Mouse (Mus musculus) lung, embryonic 14.5 days (tissue): ENCODE measurements around the gene Fgfr2. TPM values are rescaled to one million over a fixed set of nuclear protein-coding genes. Genes with fewer than 3 reads are reported as not detected.

ENCODE experiments used
- ATAC-seq: fragments of 200-750 bp; cut with Nextera tagmentation; 2 replicates; pipeline ENCODE4 v1.8.0; 2017; ENCODE audit warnings: mild to moderate bottlenecking, moderate TSS enrichment, moderate library complexity; ENCODE audit not compliant: insufficient read depth
- DNase-seq: peaks from one replicate; pipeline ENCODE4 v3.0.0-alpha.2; 2015
- H3K27ac ChIP-seq: fragments of 300-500 bp; sonication (generic); 2 replicates; pipeline ENCODE4 v1.5.1; 2014; ENCODE audit warnings: low read depth, mild to moderate bottlenecking, moderate library complexity
- H3K27me3 ChIP-seq: fragments of 300-500 bp; sonication (generic); 2 replicates; pipeline ENCODE4 v1.6.1; 2014; ENCODE audit warnings: low read length, control low read depth; ENCODE audit not compliant: insufficient read depth
- H3K36me3 ChIP-seq: fragments of 300-500 bp; sonication (generic); 2 replicates; pipeline ENCODE4 v1.6.1; 2014; ENCODE audit warnings: control low read depth; ENCODE audit not compliant: insufficient read depth
- H3K4me1 ChIP-seq: fragments of 300-500 bp; sonication (generic); 2 replicates; pipeline ENCODE4 v1.6.1; 2014; ENCODE audit warnings: antibody characterized with exemption, control low read depth; ENCODE audit not compliant: insufficient read depth
- H3K4me2 ChIP-seq: fragments of 300-500 bp; sonication (generic); 2 replicates; pipeline ENCODE4 v1.6.1; 2014; ENCODE audit warnings: mild to moderate bottlenecking
- H3K4me3 ChIP-seq: fragments of 300-500 bp; sonication (generic); 2 replicates; pipeline ENCODE4 v1.5.1; 2014; ENCODE audit warnings: low read depth, low read length
- H3K9ac ChIP-seq: fragments of 300-500 bp; sonication (generic); 2 replicates; pipeline ENCODE4 v1.6.1; 2014
- H3K9me3 ChIP-seq: fragments of 300-500 bp; sonication (generic); 2 replicates; pipeline ENCODE4 v1.6.1; 2016; ENCODE audit warnings: low read depth, low read length, control low read depth
- CTCF ChIP-seq: IDR thresholded peaks from 2 replicates; pipeline ENCODE4 v1.5.1; 2016; ENCODE audit warnings: antibody characterized with exemption, low read depth
- WGBS: fragments of 180-500 bp; shearing (Covaris S2); extraction: QIAGEN DNeasy Blood & Tissue Kit; methylation state at CpG from one replicate; pipeline ENCODE4 v1.1.7; 2014; 5-methylcytosine and 5-hydroxymethylcytosine counted together
- polyA plus RNA-seq: library from polyadenylated mRNA; unstranded; fragments of >200 nt; fragmentation: Nextera tagmentation; extraction: Ambion mirVana; gene quantifications from 2 replicates; pipeline ENCODE4 v1.2.1, GENCODE M21; 2014

Fgfr2 gene
- polyA plus RNA-seq, 1 experiment from 2014 or later: 179 TPM

DNA sequence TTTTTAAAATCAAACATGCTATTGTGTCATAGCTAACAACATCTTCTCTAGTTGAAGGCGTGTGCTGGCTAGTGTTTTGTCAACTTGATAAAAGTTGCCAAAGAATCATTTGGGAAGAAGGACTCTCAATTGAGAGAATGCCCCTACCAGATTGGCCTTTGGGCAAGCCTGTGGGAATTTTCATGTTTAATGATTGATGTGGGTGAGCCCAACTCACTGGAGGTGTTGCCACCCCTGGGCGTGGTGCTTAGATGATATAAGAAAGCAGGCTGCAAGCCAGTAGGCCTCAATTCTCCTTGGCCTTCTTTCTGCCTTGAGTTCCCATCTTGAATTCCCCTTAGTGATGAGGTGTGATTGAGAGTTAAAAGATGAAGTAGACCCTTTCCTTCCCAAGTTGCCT is 145.2 kb downstream of the Fgfr2 start:
- no peaks in the 10 kb centered on the region for H3K27me3 ChIP-seq
- ATAC-seq: no peak
- no peak overlapping the region for H3K27ac ChIP-seq
- no peak overlapping the region for H3K4me3 ChIP-seq
- H3K4me2 ChIP-seq: no peak overlapping the region
- H3K9me3 ChIP-seq: no peaks in the 10 kb centered on the region
- H3K9ac ChIP-seq: no peak overlapping the region
- DNase-seq: no peak
- no peaks in the 10 kb centered on the region for H3K4me1 ChIP-seq
- 99% methylated on average over 2 of the region's 2 CpGs for WGBS
- H3K36me3 ChIP-seq: peaks cover 52% of the 10 kb centered on the region
- TF ChIP-seq CTCF: no peak

DNA sequence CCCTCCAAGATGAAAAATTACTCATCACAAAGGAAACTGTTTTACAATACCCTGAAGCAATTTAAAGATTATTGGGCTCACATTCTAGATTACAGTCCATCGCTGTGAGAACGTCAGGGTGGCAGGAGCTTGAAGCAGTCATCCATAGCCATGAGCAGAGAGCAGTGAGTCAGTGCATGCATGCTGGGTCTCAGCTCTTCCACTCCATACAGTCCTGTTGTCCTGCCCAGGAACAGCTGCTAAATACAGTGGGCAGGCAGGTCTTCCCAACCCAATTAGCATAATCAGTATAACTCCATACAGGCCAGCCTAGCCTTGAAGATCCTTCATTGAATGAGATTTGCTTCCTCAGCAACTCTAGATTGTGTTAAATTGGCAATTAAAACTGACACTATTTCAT is 147.1 kb downstream of the Fgfr2 start:
- Histone ChIP-seq H3K36me3 (peaks cover 41% of the 10 kb centered on the region), H3K9me3 (no peaks in the 10 kb centered on the region), H3K27ac (no peak overlapping the region), H3K9ac (no peak overlapping the region), H3K4me1 (no peaks in the 10 kb centered on the region), H3K4me3 (no peak overlapping the region), H3K27me3 (no peaks in the 10 kb centered on the region), H3K4me2 (no peak overlapping the region)
- no peak for ATAC-seq
- 83% methylated on average over 2 of the region's 2 CpGs for WGBS
- TF ChIP-seq CTCF: no peak
- no peak for DNase-seq

DNA sequence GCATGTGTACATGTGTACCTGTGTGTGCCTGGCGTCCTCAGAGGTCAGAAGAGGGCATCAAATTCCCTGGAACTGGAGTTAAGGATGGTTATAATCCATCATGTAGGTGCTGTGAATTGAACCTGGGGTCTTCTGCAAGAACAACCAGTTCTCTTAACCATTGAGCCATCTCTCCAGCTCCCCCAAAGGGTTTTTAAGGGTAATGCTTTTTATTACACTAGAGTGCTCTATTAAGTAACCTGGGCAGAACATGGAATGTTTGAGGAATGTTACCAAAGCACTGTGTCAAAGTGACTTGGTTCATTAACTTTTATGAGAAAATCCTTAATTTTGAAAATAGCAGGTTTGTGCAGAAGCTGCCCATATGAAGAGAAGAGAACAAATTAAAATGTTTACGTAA is 151.1 kb downstream of the Fgfr2 start:
- 87% methylated on average over 2 of the region's 2 CpGs for WGBS
- no peaks in the 10 kb centered on the region for H3K27me3 ChIP-seq
- no peak overlapping the region for H3K4me2 ChIP-seq
- DNase-seq: no peak
- no peak for ATAC-seq
- H3K36me3 ChIP-seq: peaks cover 41% of the 10 kb centered on the region
- no peak overlapping the region for H3K27ac ChIP-seq
- H3K9me3 ChIP-seq: no peaks in the 10 kb centered on the region
- peak; percentile 16; the same call in 1 of the 2 replicates for TF ChIP-seq CTCF
- H3K9ac ChIP-seq: no peak overlapping the region
- H3K4me1 ChIP-seq: no peaks in the 10 kb centered on the region
- no peak overlapping the region for H3K4me3 ChIP-seq

DNA sequence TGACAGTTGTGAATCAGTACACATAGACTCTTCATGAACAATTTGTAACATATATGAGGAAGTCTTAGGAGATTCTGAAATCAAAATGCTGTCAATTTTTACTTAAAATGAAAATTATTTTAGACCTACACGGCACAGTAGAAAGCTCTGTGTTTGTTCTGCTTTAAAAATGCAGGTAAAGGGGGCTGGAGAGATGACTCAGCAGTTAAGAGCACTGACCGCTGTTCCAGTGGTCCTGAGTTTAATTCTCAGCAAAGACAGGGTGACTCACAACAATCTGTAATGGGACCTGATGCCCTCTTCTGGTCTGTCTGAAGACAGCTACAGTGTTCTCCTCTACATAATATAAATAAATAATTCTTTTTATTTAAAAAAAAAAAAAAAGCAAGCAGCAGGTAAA is 157.4 kb downstream of the Fgfr2 start:
- no peaks in the 10 kb centered on the region for H3K27me3 ChIP-seq
- ATAC-seq (no peak), DNase-seq (no peak)
- H3K4me1 ChIP-seq: no peaks in the 10 kb centered on the region
- H3K36me3 ChIP-seq: peaks cover 15% of the 10 kb centered on the region; the same call in 1 of the 2 replicates
- no peak overlapping the region for H3K4me3 ChIP-seq
- H3K9me3 ChIP-seq: no peaks in the 10 kb centered on the region
- WGBS: 75% methylated on average over 2 of the region's 2 CpGs
- H3K27ac ChIP-seq: no peak overlapping the region
- no peak for TF ChIP-seq CTCF
- H3K4me2 ChIP-seq: no peak overlapping the region
- no peak overlapping the region for H3K9ac ChIP-seq

DNA sequence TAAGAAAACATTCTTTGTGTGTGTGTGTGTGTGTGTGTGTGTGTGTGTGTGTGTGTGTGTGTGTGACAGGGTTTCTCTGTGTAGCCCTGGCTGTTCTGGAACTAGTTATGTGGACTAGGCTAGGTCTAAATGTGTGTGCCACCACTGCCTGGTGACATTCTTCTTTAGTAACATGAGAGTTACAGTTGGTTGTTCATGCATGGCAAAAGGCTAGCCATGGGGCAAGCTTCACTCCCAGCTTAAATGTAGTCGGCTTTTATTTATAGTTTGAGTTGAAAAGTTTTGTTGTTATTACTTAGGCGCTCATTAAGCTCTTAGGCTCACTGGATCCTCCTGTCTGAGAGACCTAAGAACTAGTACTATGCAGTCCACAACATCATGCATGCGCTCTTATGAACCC is 158.8 kb downstream of the Fgfr2 start:
- H3K36me3 ChIP-seq: peaks cover 14% of the 10 kb centered on the region; the same call in 1 of the 2 replicates
- WGBS: 76% methylated on average over 3 of the region's 3 CpGs
- TF ChIP-seq CTCF: no peak
- H3K27ac ChIP-seq: no peak overlapping the region
- DNase-seq (no peak), ATAC-seq (no peak)
- H3K27me3 ChIP-seq: no peaks in the 10 kb centered on the region
- no peak overlapping the region for H3K4me3 ChIP-seq
- H3K9ac ChIP-seq: no peak overlapping the region
- no peak overlapping the region for H3K4me2 ChIP-seq
- H3K9me3 ChIP-seq: no peaks in the 10 kb centered on the region
- no peaks in the 10 kb centered on the region for H3K4me1 ChIP-seq

DNA sequence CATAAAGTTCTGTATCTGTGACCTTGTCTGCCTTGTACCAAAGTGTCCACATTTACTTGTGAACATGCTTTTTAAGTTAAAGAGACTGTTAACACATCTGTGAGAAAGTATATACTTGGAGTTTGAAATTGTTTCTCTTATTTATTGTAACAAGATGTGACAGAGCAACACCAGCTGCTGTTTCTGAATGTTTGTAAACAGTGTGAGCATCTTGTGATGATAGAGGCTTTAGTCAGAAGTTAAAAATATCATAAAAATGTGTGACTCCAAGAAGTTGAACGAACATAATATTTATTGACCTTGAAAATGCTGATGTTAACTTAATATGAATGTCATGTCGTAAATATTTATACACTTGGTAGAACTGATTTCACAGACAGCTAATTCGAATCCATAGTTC is 172.5 kb downstream of the Fgfr2 start:
- no peaks in the 10 kb centered on the region for H3K9me3 ChIP-seq
- H3K4me1 ChIP-seq: peaks cover 7% of the 10 kb centered on the region; the same call in 1 of the 2 replicates
- DNase-seq (peak; percentile 88), ATAC-seq (peak; percentile 56; the same call in 1 of the 2 replicates)
- 50% methylated on average over 3 of the region's 3 CpGs for WGBS
- no peak overlapping the region for H3K4me2 ChIP-seq
- H3K4me3 ChIP-seq: no peak overlapping the region
- no peaks in the 10 kb centered on the region for H3K36me3 ChIP-seq
- no peak overlapping the region for H3K9ac ChIP-seq
- no peak for TF ChIP-seq CTCF
- H3K27me3 ChIP-seq: no peaks in the 10 kb centered on the region
- no peak overlapping the region for H3K27ac ChIP-seq

- no peak overlapping the region; the same call in 1 of the 2 replicates for H3K27ac ChIP-seq
- WGBS: 81% methylated on average over 4 of the region's 4 CpGs
Observed at GRCm38 (mm10) chr7:132949968-132950367, 173.2 kb downstream of the Fgfr2 start.

DNA sequence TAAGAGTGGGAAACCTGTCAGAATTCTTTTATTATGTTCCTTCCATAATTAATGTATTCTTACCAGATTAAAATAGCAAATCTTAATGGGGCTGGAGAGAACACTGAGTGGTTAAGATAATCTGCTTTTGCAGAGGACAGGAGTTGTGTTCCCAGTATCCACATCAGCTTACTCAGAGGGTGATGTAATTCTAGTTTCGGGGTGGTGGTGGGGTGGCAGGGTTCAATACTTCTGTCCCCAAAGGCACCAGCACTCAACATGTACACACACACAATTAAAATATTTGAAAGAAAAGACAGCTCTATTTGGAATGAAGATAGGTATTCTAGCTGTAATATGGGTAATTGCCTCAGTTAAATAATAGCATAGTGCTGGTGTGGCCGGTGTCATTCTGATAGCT is 182.6 kb downstream of the Fgfr2 start:
- Histone ChIP-seq H3K4me1 (peaks cover 3% of the 10 kb centered on the region), H3K27ac (no peak overlapping the region), H3K9me3 (no peaks in the 10 kb centered on the region), H3K4me3 (no peak overlapping the region), H3K36me3 (no peaks in the 10 kb centered on the region), H3K27me3 (no peaks in the 10 kb centered on the region), H3K9ac (no peak overlapping the region), H3K4me2 (no peak overlapping the region)
- 86% methylated on average over 2 of the region's 2 CpGs for WGBS
- ATAC-seq (no peak), DNase-seq (no peak)
- no peak for TF ChIP-seq CTCF

More at GRCm38 (mm10) chr7:132949968-132950367, 173.2 kb downstream of the Fgfr2 start:
- no peak for DNase-seq
- no peak overlapping the region for H3K4me3 ChIP-seq
- H3K9ac ChIP-seq: no peak overlapping the region
- no peaks in the 10 kb centered on the region for H3K36me3 ChIP-seq
- no peak for ATAC-seq
- TF ChIP-seq CTCF: no peak
- H3K27me3 ChIP-seq: no peaks in the 10 kb centered on the region
- H3K4me1 ChIP-seq: peaks cover 7% of the 10 kb centered on the region; the same call in 1 of the 2 replicates
- no peak overlapping the region for H3K4me2 ChIP-seq
- no peaks in the 10 kb centered on the region for H3K9me3 ChIP-seq
